Mouse (Mus musculus): ENCODE data around the gene Dhrs4. TPM values are rescaled to one million over a fixed set of nuclear protein-coding genes. Genes with fewer than 3 reads are reported as not detected.
A peak's percentile ranks its signal among the peaks of the same experiment; 100 is the strongest.

Dhrs4 gene
- 68.5 and 99.2 TPM in 2 replicates for total RNA-seq (2017)

GRCm38 (mm10) chr14:55478651-55479599 is at the start of gene Dhrs4:
Gene Dhrs4 (plus strand): TSS chr14:55478758.
- ATAC-seq (replicated peaks in 1 of 2; ENCODE audit: insufficient read depth in 1 of 2, low FRiP score in 2 of 2, low TSS enrichment in 1 of 2, low read depth in 1 of 2, poor library complexity in 2 of 2, severe bottlenecking in 2 of 2): peak; percentile 88 to 92

DNA sequence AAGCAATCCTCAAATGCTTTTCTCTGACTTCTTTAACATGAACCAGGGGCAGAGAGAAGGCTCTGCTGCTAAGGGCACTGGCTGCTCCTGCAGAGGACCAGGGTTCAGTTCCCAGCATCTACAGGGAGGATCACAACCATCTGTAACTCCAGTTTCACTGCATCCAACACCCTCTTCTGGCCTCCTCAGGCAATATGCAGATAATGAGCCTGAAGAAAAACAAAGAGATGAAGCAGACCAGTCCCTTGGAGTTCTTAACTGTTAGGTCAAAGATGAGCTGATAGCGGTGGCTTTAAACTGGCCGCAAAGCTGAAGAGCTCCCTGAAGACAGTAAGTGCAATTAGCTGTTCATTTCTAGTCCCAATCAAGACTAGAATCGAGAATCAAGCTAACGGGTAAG is 48.3 kb upstream of the Dhrs4 start:
- no peak for ATAC-seq (replicated peaks in 1 of 2; ENCODE audit: insufficient read depth in 1 of 2, low FRiP score in 2 of 2, low TSS enrichment in 1 of 2, low read depth in 1 of 2, poor library complexity in 2 of 2, severe bottlenecking in 2 of 2)

GRCm38 (mm10) chr14:55433052-55433451 is 45.5 kb upstream of the Dhrs4 start:
- peak; percentile 46 to 58; a peak in 3 of 4 replicates for ATAC-seq (replicated peaks in 1 of 2; ENCODE audit: insufficient read depth in 1 of 2, low FRiP score in 2 of 2, low TSS enrichment in 1 of 2, low read depth in 1 of 2, poor library complexity in 2 of 2, severe bottlenecking in 2 of 2)

- ATAC-seq (replicated peaks in 1 of 2; ENCODE audit: insufficient read depth in 1 of 2, low FRiP score in 2 of 2, low TSS enrichment in 1 of 2, low read depth in 1 of 2, poor library complexity in 2 of 2, severe bottlenecking in 2 of 2): no peak
Observed at GRCm38 (mm10) chr14:55434825-55435224, 43.7 kb upstream of the Dhrs4 start.

DNA sequence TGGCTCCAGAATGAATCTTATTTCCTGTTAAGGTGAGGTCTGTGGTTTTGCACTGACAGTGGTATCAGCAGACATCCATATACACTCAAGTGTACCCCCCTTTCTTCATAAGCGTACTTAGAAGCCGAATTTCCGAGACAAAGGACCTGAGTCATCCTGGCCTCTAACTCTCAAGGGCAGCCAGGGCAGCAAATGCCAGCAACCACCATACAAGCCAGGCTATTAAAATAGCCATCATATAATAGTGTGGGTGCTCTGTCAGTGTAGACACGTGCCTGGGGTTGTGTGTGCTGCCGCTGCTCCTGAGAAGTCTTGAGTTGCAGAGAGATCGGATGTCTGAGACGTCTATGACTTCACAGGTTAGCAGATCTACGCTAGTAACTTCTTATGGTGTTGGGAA is 41.4 kb upstream of the Dhrs4 start:
- no peak; a peak in 1 of 4 replicates for ATAC-seq (replicated peaks in 1 of 2; ENCODE audit: insufficient read depth in 1 of 2, low FRiP score in 2 of 2, low TSS enrichment in 1 of 2, low read depth in 1 of 2, poor library complexity in 2 of 2, severe bottlenecking in 2 of 2)

DNA sequence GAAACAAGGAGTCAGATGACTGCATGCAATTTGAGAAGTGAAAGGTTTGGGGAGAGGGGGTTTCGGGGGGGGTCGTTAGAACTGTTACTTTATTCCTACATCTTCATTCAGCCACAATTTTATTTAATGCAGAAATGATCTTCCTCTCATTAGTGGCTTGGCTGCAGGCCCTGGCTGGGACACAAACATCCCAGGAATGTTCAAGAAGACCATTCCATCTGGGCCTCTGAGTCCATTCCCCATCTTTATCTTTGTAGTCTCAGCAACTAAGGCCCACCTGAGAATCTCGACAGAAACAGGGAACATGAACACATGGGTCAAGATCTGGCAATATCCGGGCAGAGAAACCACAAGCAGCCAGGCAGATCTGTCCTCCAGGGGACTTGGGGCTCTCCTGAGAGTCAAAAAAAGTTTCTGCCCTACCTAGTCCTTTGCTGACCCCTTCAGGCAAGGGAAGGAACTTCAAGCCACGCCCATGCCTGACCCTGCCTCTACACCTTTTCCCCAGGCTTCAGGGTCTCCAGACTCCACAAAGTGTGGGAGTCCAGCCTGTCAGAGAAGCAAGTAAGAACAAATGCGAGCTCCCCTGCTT is 40.3 kb upstream of the Dhrs4 start:
- ATAC-seq (replicated peaks in 1 of 2; ENCODE audit: insufficient read depth in 1 of 2, low FRiP score in 2 of 2, low TSS enrichment in 1 of 2, low read depth in 1 of 2, poor library complexity in 2 of 2, severe bottlenecking in 2 of 2): peak; percentile 96 to 97

GRCm38 (mm10) chr14:55457693-55458092 is 20.9 kb upstream of the Dhrs4 start:
- ATAC-seq (replicated peaks in 1 of 2; ENCODE audit: insufficient read depth in 1 of 2, low FRiP score in 2 of 2, low TSS enrichment in 1 of 2, low read depth in 1 of 2, poor library complexity in 2 of 2, severe bottlenecking in 2 of 2): no peak

DNA sequence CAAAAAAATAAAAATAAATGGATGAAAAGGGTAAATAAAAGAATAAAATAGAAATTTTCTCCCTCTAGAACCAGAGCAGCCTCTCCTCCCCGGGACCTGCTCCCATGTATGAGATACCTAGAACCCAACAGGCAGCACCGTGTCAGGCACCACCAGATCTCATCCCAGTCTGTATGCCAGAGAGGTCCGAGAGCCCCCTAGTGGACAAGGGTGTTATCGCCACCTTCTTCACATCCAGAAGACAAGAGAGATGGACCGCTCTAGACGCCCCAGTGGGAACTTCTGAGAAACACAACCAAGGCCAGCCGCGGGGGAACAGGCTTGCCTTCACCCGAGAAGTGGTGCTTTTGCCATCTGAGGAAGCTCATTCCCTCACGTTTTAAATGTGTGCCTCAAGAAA is 20.3 kb upstream of the Dhrs4 start:
- ATAC-seq (replicated peaks in 1 of 2; ENCODE audit: insufficient read depth in 1 of 2, low FRiP score in 2 of 2, low TSS enrichment in 1 of 2, low read depth in 1 of 2, poor library complexity in 2 of 2, severe bottlenecking in 2 of 2): peak; percentile 82 to 88

- no peak for ATAC-seq (replicated peaks in 1 of 2; ENCODE audit: insufficient read depth in 1 of 2, low FRiP score in 2 of 2, low TSS enrichment in 1 of 2, low read depth in 1 of 2, poor library complexity in 2 of 2, severe bottlenecking in 2 of 2)
Observed at GRCm38 (mm10) chr14:55458761-55459160, 19.8 kb upstream of the Dhrs4 start.

DNA sequence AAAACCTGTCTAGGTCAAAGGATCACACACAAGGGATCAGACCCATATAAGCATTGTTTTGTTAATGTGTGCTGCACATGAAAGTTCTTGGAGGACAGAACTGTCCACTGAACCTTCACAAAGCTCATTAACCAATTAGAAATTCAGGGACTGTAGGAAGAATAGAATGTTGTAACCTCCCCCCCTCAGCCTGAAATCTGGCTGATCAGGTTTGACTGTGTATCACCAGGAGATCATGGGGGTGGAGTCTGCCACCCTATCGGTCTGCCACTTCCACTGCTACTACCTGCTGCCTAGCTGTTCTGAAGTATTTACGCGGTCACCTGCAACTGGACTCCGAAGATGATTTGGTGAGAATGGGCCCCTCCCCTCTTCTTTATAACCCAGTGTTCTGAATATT is 18.8 kb upstream of the Dhrs4 start:
- no peak for ATAC-seq (replicated peaks in 1 of 2; ENCODE audit: insufficient read depth in 1 of 2, low FRiP score in 2 of 2, low TSS enrichment in 1 of 2, low read depth in 1 of 2, poor library complexity in 2 of 2, severe bottlenecking in 2 of 2)

DNA sequence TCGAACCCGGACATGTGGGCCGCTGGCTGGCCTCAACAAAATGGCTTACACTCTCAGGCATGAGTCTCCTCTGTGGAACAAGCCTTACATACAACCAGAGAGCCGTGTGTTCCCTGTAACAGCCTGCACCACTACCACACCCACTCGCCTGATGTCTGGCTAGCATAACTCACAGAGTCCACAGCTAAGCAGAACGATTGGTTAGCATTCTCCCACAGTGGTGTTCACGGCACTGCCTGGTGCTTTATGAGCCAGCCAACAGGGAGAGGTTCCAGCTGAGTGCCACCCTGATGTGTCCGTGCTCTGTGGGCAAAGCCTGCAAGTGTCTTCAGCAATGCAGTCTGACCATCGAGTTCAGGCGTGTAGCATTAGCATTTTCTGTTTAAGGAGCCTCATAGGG is 18.3 kb upstream of the Dhrs4 start:
- ATAC-seq (replicated peaks in 1 of 2; ENCODE audit: insufficient read depth in 1 of 2, low FRiP score in 2 of 2, low TSS enrichment in 1 of 2, low read depth in 1 of 2, poor library complexity in 2 of 2, severe bottlenecking in 2 of 2): no peak

DNA sequence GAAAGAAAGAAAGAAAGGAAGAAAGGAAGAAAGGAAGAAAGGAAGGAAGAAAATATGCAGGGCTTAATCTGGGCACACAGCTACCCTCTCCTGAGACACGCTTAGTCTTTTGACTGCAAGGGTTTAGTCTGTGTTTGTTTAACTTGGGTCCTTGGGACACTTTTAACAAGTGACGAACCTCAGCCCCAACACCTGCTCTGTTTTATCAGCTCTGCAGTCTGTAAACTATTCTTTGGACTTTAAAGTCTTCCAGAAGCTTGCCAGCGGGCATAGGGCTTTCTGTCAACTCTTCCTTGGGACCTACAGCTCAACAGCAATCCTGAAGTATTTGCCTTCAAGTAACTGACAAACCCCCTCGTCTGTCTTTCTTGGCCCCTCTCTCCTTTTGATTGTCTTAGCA is 16.8 kb upstream of the Dhrs4 start:
- no peak for ATAC-seq (replicated peaks in 1 of 2; ENCODE audit: insufficient read depth in 1 of 2, low FRiP score in 2 of 2, low TSS enrichment in 1 of 2, low read depth in 1 of 2, poor library complexity in 2 of 2, severe bottlenecking in 2 of 2)

DNA sequence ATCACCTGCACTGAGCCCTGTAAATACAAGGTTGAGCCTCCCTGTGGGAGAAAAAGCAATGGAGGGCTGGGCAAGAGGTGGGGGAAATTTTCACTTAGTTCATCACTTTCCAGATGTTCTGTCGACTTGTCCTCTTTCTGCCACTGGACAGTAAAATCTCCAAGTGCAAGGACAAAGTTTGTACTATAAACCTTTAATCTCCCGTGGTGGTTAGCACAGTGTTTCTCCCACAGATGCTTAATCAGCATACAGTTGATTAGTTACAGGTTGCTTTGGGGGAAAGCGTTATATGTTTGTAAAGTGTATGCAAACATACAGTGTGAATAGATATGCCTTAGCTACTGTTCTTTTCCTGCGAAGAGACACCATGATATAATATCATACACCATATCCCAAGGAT is 12.1 kb upstream of the Dhrs4 start:
- no peak for ATAC-seq (replicated peaks in 1 of 2; ENCODE audit: insufficient read depth in 1 of 2, low FRiP score in 2 of 2, low TSS enrichment in 1 of 2, low read depth in 1 of 2, poor library complexity in 2 of 2, severe bottlenecking in 2 of 2)

DNA sequence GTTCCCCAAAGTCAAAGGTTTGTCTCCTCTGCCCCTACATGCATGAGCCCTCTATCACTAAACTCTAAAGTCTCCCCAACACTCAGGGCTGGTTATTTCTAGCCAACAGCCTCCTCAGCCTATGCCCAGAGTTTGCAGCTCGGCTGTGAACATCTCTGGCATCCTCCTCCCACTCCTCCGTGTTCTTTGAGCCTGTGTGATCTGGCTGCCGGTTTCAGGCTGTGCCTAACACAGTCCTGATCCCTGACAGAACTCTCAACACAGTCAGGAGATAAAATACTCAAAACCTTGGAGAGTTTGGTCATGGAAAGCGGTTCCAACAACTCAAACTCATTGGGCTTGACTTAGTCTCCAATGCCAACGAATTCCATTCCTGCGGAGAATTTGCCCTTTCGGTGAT is 11.4 kb upstream of the Dhrs4 start:
- ATAC-seq (replicated peaks in 1 of 2; ENCODE audit: insufficient read depth in 1 of 2, low FRiP score in 2 of 2, low TSS enrichment in 1 of 2, low read depth in 1 of 2, poor library complexity in 2 of 2, severe bottlenecking in 2 of 2): no peak

- ATAC-seq (replicated peaks in 1 of 2; ENCODE audit: insufficient read depth in 1 of 2, low FRiP score in 2 of 2, low TSS enrichment in 1 of 2, low read depth in 1 of 2, poor library complexity in 2 of 2, severe bottlenecking in 2 of 2): no peak
Observed at GRCm38 (mm10) chr14:55468301-55468741, 10.2 kb upstream of the Dhrs4 start.

DNA sequence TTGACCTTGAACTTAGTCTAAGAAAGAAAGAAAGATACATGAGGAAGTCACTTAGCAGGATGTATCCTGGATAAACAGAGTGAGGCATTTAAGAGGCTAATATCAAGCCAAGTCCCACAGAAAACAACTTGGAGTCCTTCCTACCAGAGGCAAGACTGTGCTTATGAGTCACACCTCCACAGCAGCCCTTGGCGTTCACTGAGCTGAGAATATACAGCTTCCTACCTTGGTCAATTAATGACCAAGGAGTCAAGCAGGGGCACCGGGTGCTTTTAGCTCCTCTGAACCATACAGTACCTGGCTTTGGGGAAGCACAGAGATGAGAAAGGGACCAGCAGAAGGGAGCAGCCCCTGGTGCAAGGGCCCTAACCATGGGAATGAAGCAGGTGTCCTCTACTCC is 9.5 kb upstream of the Dhrs4 start:
- no peak for ATAC-seq (replicated peaks in 1 of 2; ENCODE audit: insufficient read depth in 1 of 2, low FRiP score in 2 of 2, low TSS enrichment in 1 of 2, low read depth in 1 of 2, poor library complexity in 2 of 2, severe bottlenecking in 2 of 2)

DNA sequence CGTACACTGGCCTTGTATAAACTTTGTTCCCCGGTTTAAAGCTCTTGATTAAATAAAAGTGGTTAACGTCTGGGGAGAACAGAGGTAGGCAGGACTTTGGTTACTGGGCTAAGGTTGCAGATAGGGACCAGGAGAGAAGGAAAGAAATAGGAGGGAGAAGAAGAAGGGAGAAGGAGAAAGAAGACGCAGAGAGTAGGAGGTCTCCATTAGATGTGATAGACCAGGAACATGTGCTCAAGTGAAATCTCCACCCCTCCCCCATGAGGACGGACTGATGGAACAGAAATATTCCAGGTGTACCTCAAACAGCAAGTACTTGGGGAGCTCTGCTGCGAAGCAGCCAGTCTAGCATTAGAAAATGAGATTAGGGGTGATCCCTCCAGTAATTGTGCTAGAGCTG is 8.7 kb upstream of the Dhrs4 start:
- no peak for ATAC-seq (replicated peaks in 1 of 2; ENCODE audit: insufficient read depth in 1 of 2, low FRiP score in 2 of 2, low TSS enrichment in 1 of 2, low read depth in 1 of 2, poor library complexity in 2 of 2, severe bottlenecking in 2 of 2)

DNA sequence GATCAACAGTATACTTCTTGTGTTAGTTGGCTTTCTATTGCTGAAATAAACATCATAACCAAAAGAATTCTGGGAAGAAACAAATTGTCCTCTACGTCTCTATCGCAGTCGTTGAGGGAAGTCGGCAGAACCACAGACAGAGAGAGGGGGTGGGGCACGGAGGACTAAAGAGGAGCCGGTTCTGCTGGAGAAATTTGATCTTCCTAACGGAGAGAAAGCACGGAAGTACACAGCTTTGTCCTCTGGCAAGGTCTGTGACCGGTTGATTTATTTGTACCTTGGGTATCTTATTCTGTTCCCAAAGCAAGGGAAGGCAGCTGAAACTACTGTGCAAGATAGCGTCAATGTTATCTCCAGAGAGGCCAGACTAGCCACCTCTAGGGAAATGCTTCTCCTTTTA is 7.8 kb upstream of the Dhrs4 start:
- ATAC-seq (replicated peaks in 1 of 2; ENCODE audit: insufficient read depth in 1 of 2, low FRiP score in 2 of 2, low TSS enrichment in 1 of 2, low read depth in 1 of 2, poor library complexity in 2 of 2, severe bottlenecking in 2 of 2): no peak

DNA sequence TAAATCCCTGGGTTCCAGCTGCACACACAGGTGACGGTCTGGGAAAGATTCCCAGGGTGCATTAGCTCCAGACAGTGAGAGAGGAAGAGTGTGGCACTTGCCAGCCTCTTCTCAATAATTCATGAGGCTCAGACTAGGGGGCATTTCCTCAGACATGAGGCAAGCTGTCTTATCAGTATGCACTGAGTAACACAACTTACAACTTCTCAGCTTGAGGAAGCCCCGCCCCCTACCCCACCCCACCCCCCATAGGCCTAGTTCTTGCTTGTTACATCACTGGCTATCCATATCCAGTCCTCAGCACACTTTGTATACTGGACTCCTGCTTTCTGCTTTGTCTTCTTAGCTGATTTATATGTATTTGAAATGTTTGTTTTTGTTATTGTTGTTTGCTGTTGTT is 2.9 kb upstream of the Dhrs4 start:
- ATAC-seq (replicated peaks in 1 of 2; ENCODE audit: insufficient read depth in 1 of 2, low FRiP score in 2 of 2, low TSS enrichment in 1 of 2, low read depth in 1 of 2, poor library complexity in 2 of 2, severe bottlenecking in 2 of 2): no peak

Data from hematopoietic stem cell, adult 5-6 weeks (primary cell).